Mouse (Mus musculus): ENCODE results near the gene Pgrmc1. TPM values are rescaled to one million over a fixed set of nuclear protein-coding genes. Genes with fewer than 3 reads are reported as not detected.
"Not testable (repeated sequence)": the region's sequence is repeated elsewhere in the genome, so short reads cannot be mapped to it uniquely, and the experiment has no call there.

The Pgrmc1 gene
- polyA plus RNA-seq, 1 experiment from 2014 or later, result 587 TPM

- ATAC-seq (ENCODE audit: low FRiP score), result peak; percentile 94
- H3K27me3 ChIP-seq, result no peaks in the 10 kb centered on the region
- WGBS, result 59% methylated on average over 8 of the region's 8 CpGs
- no peak overlapping the region for H3K9ac ChIP-seq
- H3K36me3 ChIP-seq, result no peaks in the 10 kb centered on the region
- peaks cover 3% of the 10 kb centered on the region; the same call in 1 of the 2 replicates for H3K4me1 ChIP-seq (replicated peaks)
- 0 out of 2 replicates have a peak overlapping the region, but pooled peaks have one; percentile 17 for H3K4me2 ChIP-seq
- H3K4me3 ChIP-seq, result no peak overlapping the region
- no peaks in the 10 kb centered on the region for H3K9me3 ChIP-seq
- H3K27ac ChIP-seq, result peak overlapping the region; percentile 87
Measured at GRCm38 (mm10) chrX:36587304-36588209, 10.4 kb upstream of the Pgrmc1 start.

- H3K9me3 ChIP-seq, result no peaks in the 10 kb centered on the region
- no peak overlapping the region for H3K4me2 ChIP-seq
- no peak overlapping the region for H3K27ac ChIP-seq
- peaks cover 3% of the 10 kb centered on the region; the same call in 1 of the 2 replicates for H3K4me1 ChIP-seq (replicated peaks)
- no peaks in the 10 kb centered on the region for H3K27me3 ChIP-seq
- 90% methylated on average over 7 of the region's 7 CpGs for WGBS
- no peak overlapping the region for H3K9ac ChIP-seq
- no peaks in the 10 kb centered on the region for H3K36me3 ChIP-seq
- ATAC-seq (ENCODE audit: low FRiP score), result no peak
- no peak overlapping the region for H3K4me3 ChIP-seq
Measured at GRCm38 (mm10) chrX:36590266-36590665, 7.7 kb upstream of the Pgrmc1 start.

- Histone ChIP-seq H3K9ac (no peak overlapping the region), H3K4me1 (replicated peaks) (peaks cover 3% of the 10 kb centered on the region; the same call in 1 of the 2 replicates), H3K4me3 (no peak overlapping the region), H3K4me2 (no peak overlapping the region), H3K27me3 (no peaks in the 10 kb centered on the region), H3K27ac (no peak overlapping the region), H3K9me3 (no peaks in the 10 kb centered on the region), H3K36me3 (no peaks in the 10 kb centered on the region)
- 79% methylated on average over 1 of the region's 1 CpGs for WGBS
- no peak for ATAC-seq (ENCODE audit: low FRiP score)
Measured at GRCm38 (mm10) chrX:36591120-36591519, 6.9 kb upstream of the Pgrmc1 start.

- Histone ChIP-seq H3K4me1 (replicated peaks) (peaks cover 3% of the 10 kb centered on the region; the same call in 1 of the 2 replicates), H3K4me3 (no peak overlapping the region), H3K27ac (no peak overlapping the region), H3K36me3 (no peaks in the 10 kb centered on the region), H3K27me3 (no peaks in the 10 kb centered on the region), H3K9ac (no peak overlapping the region), H3K9me3 (no peaks in the 10 kb centered on the region), H3K4me2 (no peak overlapping the region)
- 81% methylated on average over 4 of the region's 4 CpGs for WGBS
- ATAC-seq (ENCODE audit: low FRiP score), result no peak
Measured at GRCm38 (mm10) chrX:36591539-36591938, 6.5 kb upstream of the Pgrmc1 start.

GRCm38 (mm10) chrX:36595247-36595646, 2.8 kb upstream of the Pgrmc1 start:
- no peak overlapping the region for H3K27ac ChIP-seq
- no peaks in the 10 kb centered on the region for H3K9me3 ChIP-seq
- no peak overlapping the region for H3K4me3 ChIP-seq
- H3K9ac ChIP-seq, result no peak overlapping the region
- 81% methylated on average over 3 of the region's 3 CpGs for WGBS
- peaks cover 10% of the 10 kb centered on the region for H3K4me1 ChIP-seq (replicated peaks)
- ATAC-seq (ENCODE audit: low FRiP score), result no peak
- H3K27me3 ChIP-seq, result no peaks in the 10 kb centered on the region
- H3K36me3 ChIP-seq, result no peaks in the 10 kb centered on the region
- H3K4me2 ChIP-seq, result no peak overlapping the region

GRCm38 (mm10) chrX:36596483-36597120, 1.4 kb upstream of the Pgrmc1 start:
- not testable (repeated sequence) for H3K9ac ChIP-seq; H3K4me2 ChIP-seq; H3K4me3 ChIP-seq; H3K9me3 ChIP-seq; H3K27ac ChIP-seq; H3K27me3 ChIP-seq; H3K36me3 ChIP-seq; ATAC-seq (ENCODE audit: low FRiP score)
- WGBS, result 76% methylated on average over 3 of the region's 5 CpGs
- H3K4me1 ChIP-seq (replicated peaks), result peaks cover 16% of the 10 kb centered on the region

GRCm38 (mm10) chrX:36598390-36598810, 394 bp downstream of the Pgrmc1 start:
- no peaks in the 10 kb centered on the region for H3K9me3 ChIP-seq
- 18% methylated on average over 41 of the region's 41 CpGs for WGBS
- peak overlapping the region; percentile 68 for H3K4me3 ChIP-seq
- H3K9ac ChIP-seq, result peak overlapping the region; percentile 89
- peak overlapping the region; percentile 68 for H3K4me2 ChIP-seq
- peaks cover 18% of the 10 kb centered on the region for H3K4me1 ChIP-seq (replicated peaks)
- no peaks in the 10 kb centered on the region; the same call in 1 of the 2 replicates for H3K36me3 ChIP-seq
- peak overlapping the region; percentile 91 for H3K27ac ChIP-seq
- no peaks in the 10 kb centered on the region for H3K27me3 ChIP-seq
- ATAC-seq (ENCODE audit: low FRiP score), result peak; percentile 65

GRCm38 (mm10) chrX:36598861-36599344, 897 bp downstream of the Pgrmc1 start:
- no peaks in the 10 kb centered on the region for H3K27me3 ChIP-seq
- WGBS, result 26% methylated on average over 14 of the region's 14 CpGs
- H3K4me2 ChIP-seq, result peak overlapping the region; percentile 68
- no peaks in the 10 kb centered on the region for H3K9me3 ChIP-seq
- H3K27ac ChIP-seq, result peak overlapping the region; percentile 91
- H3K4me1 ChIP-seq (replicated peaks), result peaks cover 18% of the 10 kb centered on the region
- H3K4me3 ChIP-seq, result peak overlapping the region; percentile 68
- H3K9ac ChIP-seq, result peak overlapping the region; percentile 89
- peaks cover 4% of the 10 kb centered on the region for H3K36me3 ChIP-seq
- ATAC-seq (ENCODE audit: low FRiP score), result peak; percentile 55

GRCm38 (mm10) chrX:36599656-36600055, 1.6 kb downstream of the Pgrmc1 start:
- Histone ChIP-seq H3K4me3 (peak overlapping the region; percentile 68), H3K9me3 (no peaks in the 10 kb centered on the region), H3K4me1 (replicated peaks) (peaks cover 18% of the 10 kb centered on the region), H3K4me2 (peak overlapping the region; percentile 68), H3K9ac (peak overlapping the region; percentile 89), H3K36me3 (peaks cover 6% of the 10 kb centered on the region), H3K27ac (peak overlapping the region; percentile 91; the same call in 1 of the 2 replicates), H3K27me3 (no peaks in the 10 kb centered on the region)
- WGBS, result 33% methylated on average over 3 of the region's 3 CpGs
- no peak for ATAC-seq (ENCODE audit: low FRiP score)

GRCm38 (mm10) chrX:36600066-36600465, 2.1 kb downstream of the Pgrmc1 start:
- H3K4me3 ChIP-seq, result peak overlapping the region; percentile 68
- H3K36me3 ChIP-seq, result peaks cover 8% of the 10 kb centered on the region
- H3K9ac ChIP-seq, result peak overlapping the region; percentile 89; the same call in 1 of the 2 replicates
- peak overlapping the region; percentile 68 for H3K4me2 ChIP-seq
- no peak overlapping the region for H3K27ac ChIP-seq
- 60% methylated on average over 8 of the region's 8 CpGs for WGBS
- H3K27me3 ChIP-seq, result no peaks in the 10 kb centered on the region
- H3K9me3 ChIP-seq, result no peaks in the 10 kb centered on the region
- peaks cover 18% of the 10 kb centered on the region for H3K4me1 ChIP-seq (replicated peaks)
- ATAC-seq (ENCODE audit: low FRiP score), result no peak

GRCm38 (mm10) chrX:36602926-36603325, 4.9 kb downstream of the Pgrmc1 start:
- no peak for ATAC-seq (ENCODE audit: low FRiP score)
- Histone ChIP-seq H3K4me3 (no peak overlapping the region), H3K36me3 (peaks cover 20% of the 10 kb centered on the region), H3K9me3 (no peaks in the 10 kb centered on the region), H3K27ac (no peak overlapping the region), H3K4me1 (replicated peaks) (peaks cover 18% of the 10 kb centered on the region), H3K27me3 (no peaks in the 10 kb centered on the region), H3K4me2 (no peak overlapping the region), H3K9ac (no peak overlapping the region)
- WGBS, result 95% methylated on average over 2 of the region's 2 CpGs

GRCm38 (mm10) chrX:36604040-36604439, 6.0 kb downstream of the Pgrmc1 start:
- no peaks in the 10 kb centered on the region for H3K27me3 ChIP-seq
- H3K9me3 ChIP-seq, result no peaks in the 10 kb centered on the region
- no peak overlapping the region for H3K9ac ChIP-seq
- H3K27ac ChIP-seq, result no peak overlapping the region
- H3K36me3 ChIP-seq, result peaks cover 20% of the 10 kb centered on the region
- no peak overlapping the region for H3K4me3 ChIP-seq
- no peak overlapping the region for H3K4me2 ChIP-seq
- ATAC-seq (ENCODE audit: low FRiP score), result no peak
- peaks cover 18% of the 10 kb centered on the region for H3K4me1 ChIP-seq (replicated peaks)
- WGBS, result 81% methylated on average over 4 of the region's 4 CpGs
